Mouse (Mus musculus): ENCODE results near the gene Pgf.
A peak's percentile ranks its signal among the peaks of the same experiment; 100 is the strongest.
"Not testable (repeated sequence)": the region's sequence is repeated elsewhere in the genome, so short reads cannot be mapped to it uniquely, and the experiment has no call there.

Gene Pgf

GRCm38 (mm10) chr12:85158801-85159200 is 18.8 kb downstream of the Pgf start:
- DNase-seq (ENCODE audit: extremely low spot score, low spot score), result no peak

- no peak for DNase-seq (ENCODE audit: extremely low spot score, low spot score)
Measured at GRCm38 (mm10) chr12:85157797-85158460, 19.7 kb downstream of the Pgf start.

GRCm38 (mm10) chr12:85156324-85156723 is 21.3 kb downstream of the Pgf start:
- no peak for DNase-seq (ENCODE audit: extremely low spot score, low spot score)

DNA sequence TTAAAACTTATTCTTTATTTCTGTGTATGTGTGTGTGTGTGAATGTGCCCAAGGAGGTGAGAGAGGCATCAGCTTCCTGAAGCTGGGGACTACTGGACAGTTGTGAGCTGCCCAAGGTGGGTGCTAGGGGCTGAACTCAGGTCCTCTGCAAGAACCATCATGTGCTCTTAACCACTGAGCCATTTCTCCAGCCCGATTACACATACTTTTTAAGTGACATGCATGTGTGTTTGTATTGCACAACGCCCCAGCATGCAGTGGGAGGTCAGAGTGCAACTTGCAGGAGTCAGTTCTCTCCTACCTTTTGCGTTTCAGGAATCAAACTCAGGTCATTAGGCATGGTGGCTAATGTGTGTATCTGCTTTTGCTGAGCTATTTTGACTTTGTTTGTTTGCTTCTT is 24.6 kb downstream of the Pgf start:
- no peak for DNase-seq (ENCODE audit: extremely low spot score, low spot score)

DNA sequence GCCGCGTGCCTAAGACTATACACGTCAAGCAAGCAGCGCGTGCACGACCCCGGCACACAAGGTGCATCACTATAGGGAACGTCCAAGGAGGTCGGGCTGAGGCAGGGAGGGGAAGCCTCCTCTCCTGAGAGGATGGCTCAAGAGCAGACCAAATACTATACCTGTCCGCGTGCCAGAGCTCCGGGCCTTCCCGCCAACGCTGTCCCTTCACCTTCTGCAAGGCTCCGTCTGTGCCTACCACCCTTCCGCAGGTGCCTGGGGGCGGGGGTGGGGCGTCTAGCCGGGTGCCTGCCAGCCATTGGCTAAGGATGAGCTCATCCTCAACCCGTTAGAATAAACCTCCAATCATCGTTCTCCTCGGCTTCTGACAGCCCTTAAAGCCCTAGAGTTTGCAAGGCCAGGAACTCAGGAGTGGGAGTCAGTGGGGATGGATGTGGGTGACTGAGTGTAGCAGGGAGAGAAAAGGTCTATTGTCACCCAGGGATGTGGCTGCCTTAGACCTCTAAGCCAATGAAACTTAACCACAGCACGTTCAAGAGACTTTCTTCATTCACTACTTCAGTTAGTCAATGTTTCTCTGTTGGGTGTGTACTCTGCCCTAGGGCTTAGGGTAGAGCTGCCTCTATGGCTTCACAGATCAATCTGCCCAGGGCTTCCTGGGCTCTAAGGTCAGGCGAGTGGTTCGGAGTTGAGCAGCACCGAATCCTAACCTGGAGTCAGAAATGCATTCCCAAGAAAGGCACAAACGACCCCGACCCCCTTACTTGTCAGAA is 26.4 kb downstream of the Pgf start, which contains the start of gene Rps6kl1:
Gene Rps6kl1 (minus strand): TSS at position 263 of the 773 bp plus-strand sequence.
- DNase-seq (ENCODE audit: extremely low spot score, low spot score), result peak; percentile 49

DNA sequence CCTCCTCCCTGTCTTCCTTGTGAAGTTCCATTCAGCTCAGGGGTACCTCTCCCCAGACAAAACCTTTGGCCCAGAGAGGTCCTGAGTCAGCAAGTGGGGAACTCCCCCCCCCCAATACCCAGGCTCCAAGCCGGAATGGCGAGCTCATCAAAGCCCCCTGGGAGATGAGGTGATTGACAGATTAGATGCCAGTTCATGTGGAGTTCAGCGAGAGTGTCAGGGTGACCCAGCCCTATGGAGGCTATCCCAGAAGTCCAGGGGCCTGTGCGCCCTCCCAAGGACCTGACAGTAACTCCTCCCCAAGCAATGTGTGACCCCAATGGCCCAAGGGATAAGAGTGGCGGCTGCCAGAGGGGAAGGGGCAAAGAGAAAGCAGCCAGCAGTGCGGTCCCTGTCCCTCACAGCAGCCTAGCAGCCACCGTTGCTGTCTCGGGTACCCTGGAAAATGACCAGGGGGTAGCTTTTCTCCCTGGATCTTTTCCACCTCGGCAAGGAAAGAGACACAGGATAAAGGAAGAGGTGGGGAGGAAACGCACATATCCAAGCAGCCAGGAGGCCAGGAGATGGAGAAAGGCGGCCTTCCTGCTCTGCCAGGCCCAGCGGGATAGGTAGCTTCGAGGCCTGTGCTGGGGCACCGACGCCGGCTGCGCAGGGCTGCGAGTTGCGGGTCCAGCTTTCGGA is 27.1 kb downstream of the Pgf start:
- peak; percentile 21 for DNase-seq (ENCODE audit: extremely low spot score, low spot score)

GRCm38 (mm10) chr12:85146881-85147280 is 30.7 kb downstream of the Pgf start:
- no peak for DNase-seq (ENCODE audit: extremely low spot score, low spot score)

- DNase-seq (ENCODE audit: extremely low spot score, low spot score), result no peak
Measured at GRCm38 (mm10) chr12:85146355-85146754, 31.2 kb downstream of the Pgf start.

GRCm38 (mm10) chr12:85145630-85146029 is 32.0 kb downstream of the Pgf start:
- DNase-seq (ENCODE audit: extremely low spot score, low spot score), result no peak

- no peak for DNase-seq (ENCODE audit: extremely low spot score, low spot score)
Measured at GRCm38 (mm10) chr12:85144821-85145220, 32.8 kb downstream of the Pgf start.

GRCm38 (mm10) chr12:85144276-85144675 is 33.3 kb downstream of the Pgf start:
- DNase-seq (ENCODE audit: extremely low spot score, low spot score), result not testable (repeated sequence)

- DNase-seq (ENCODE audit: extremely low spot score, low spot score), result peak; percentile 89
Measured at GRCm38 (mm10) chr12:85142803-85143202, 34.8 kb downstream of the Pgf start.

- DNase-seq (ENCODE audit: extremely low spot score, low spot score), result no peak
Measured at GRCm38 (mm10) chr12:85141096-85141495, 36.5 kb downstream of the Pgf start.

- DNase-seq (ENCODE audit: extremely low spot score, low spot score), result no peak
Measured at GRCm38 (mm10) chr12:85140036-85140701, 37.4 kb downstream of the Pgf start.

- DNase-seq (ENCODE audit: extremely low spot score, low spot score), result no peak
Measured at GRCm38 (mm10) chr12:85136627-85137026, 41.0 kb downstream of the Pgf start.

DNA sequence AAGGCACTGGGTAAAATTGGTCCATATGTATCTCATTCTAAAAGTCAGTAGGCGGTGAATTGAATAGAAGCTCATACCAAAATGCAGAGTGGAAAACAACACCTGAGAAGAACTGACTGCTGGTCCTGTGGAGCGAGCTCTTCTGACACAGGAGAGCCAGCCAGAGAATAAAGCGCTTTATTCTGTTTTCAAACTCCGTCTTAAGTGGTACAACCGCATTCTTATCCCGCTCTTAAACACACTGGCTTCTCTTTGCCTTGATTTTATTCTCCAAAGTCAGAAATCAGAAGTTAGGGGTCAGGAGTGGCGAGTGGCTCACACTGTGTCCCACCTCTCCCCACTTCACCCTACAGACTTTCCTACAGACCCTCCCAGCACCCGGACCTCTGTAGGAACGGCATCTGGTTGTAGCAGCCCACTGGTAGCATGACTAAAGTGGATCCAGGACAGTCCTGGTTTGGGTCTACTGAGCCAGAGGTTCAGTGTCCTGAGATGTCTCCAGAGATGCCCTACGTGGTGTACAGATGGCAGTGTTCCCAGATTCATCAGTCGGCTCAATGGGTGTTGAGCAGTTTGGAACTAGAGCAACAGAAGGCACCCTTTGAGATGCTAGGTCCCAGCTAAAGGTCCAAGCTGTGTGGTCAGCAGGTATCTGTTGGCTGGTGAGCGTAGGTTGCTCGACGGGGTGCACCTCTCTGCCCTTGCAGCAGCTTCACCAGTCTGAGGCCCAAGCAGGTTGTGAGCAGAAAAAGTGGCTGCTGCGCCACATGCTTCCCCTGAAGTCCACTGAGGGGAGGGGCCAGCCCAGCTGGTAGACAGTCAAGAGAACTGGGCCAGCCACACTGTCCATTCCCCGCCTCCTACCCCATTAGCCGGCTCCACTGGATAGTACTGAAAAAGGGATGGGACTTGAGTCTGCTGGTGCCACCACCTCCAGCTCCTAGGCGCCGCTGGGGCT is 41.8 kb downstream of the Pgf start:
- no peak for DNase-seq (ENCODE audit: extremely low spot score, low spot score)

GRCm38 (mm10) chr12:85134043-85134794 is 43.4 kb downstream of the Pgf start:
- no peak for DNase-seq (ENCODE audit: extremely low spot score, low spot score)

DNA sequence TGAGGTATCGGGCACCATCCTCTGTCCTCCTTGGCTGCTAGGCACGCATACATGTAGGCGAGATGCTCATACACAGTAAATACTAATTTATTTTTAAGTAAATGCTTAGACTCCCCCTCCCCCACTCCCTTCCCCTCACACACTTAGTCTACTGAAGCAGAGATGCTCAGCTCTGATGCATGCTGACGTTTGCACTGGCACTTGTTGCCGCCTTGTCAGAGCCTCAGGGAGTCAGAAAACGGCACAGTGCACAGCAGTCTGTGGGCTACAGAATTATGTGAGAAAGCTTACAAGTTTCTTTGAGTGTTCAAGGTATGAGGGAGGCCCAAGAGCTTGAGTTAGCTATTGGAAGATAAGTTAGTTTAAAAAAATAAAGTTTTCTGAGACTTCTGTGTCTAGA is 46.2 kb downstream of the Pgf start:
- DNase-seq (ENCODE audit: extremely low spot score, low spot score), result no peak

GRCm38 (mm10) chr12:85129426-85129978 is 48.1 kb downstream of the Pgf start:
- DNase-seq (ENCODE audit: extremely low spot score, low spot score), result no peak
